Mouse (Mus musculus) bone marrow, adult 2 months (tissue): ENCODE results near the gene H1fx. TPM values are rescaled to one million over a fixed set of nuclear protein-coding genes. Genes with fewer than 3 reads are reported as not detected.
A peak's percentile ranks its signal among the peaks of the same experiment; 100 is the strongest.

ENCODE experiments used
- H3K27ac ChIP-seq: fragments of 200-500 bp; 2 replicates; pipeline ENCODE4 v1.5.1; 2012; ENCODE audit warnings: low read depth, mild to moderate bottlenecking, control low read depth, inconsistent platforms, low read length; ENCODE audit not compliant: control insufficient read depth, poor library complexity, insufficient read depth
- H3K4me1 ChIP-seq: fragments of 200-500 bp; 2 replicates; pipeline ENCODE4 v1.6.1; 2011; ENCODE audit warnings: low read length; ENCODE audit not compliant: control insufficient read depth, insufficient read depth
- H3K4me3 ChIP-seq: fragments of 200-500 bp; replicated peaks from 2 replicates; pipeline ENCODE3; 2011; ENCODE audit warnings: mild to moderate bottlenecking, low read depth, low read length, control low read depth; ENCODE audit not compliant: control insufficient read depth
- CTCF ChIP-seq: fragments of 200-500 bp; IDR thresholded peaks from 2 replicates; pipeline ENCODE4 v1.5.1; 2011; ENCODE audit warnings: low read length, control low read depth; ENCODE audit not compliant: control insufficient read depth, insufficient read depth
- POLR2A ChIP-seq: fragments of 200-500 bp; IDR thresholded peaks from 2 replicates; pipeline ENCODE4 v1.6.1; 2011; ENCODE audit warnings: low read depth, mild to moderate bottlenecking, control low read depth, low read length, borderline replicate concordance; ENCODE audit not compliant: control insufficient read depth
- WGBS: fragments of 180-500 bp; shearing (Covaris S2); methylation state at CpG from one replicate; pipeline ENCODE4 v1.1.7; 2018; 5-methylcytosine and 5-hydroxymethylcytosine counted together
- polyA plus RNA-seq: library from polyadenylated mRNA; stranded (reverse); fragments of >200 nt; gene quantifications from 2 replicates; pipeline ENCODE4 v1.2.4, GENCODE M21; 2011; ENCODE audit warnings: low replicate concordance; ENCODE audit not compliant: missing spikeins, insufficient read depth, insufficient read length

H1fx gene
- polyA plus RNA-seq = 4.6 and 4.8 TPM in 2 replicates

DNA sequence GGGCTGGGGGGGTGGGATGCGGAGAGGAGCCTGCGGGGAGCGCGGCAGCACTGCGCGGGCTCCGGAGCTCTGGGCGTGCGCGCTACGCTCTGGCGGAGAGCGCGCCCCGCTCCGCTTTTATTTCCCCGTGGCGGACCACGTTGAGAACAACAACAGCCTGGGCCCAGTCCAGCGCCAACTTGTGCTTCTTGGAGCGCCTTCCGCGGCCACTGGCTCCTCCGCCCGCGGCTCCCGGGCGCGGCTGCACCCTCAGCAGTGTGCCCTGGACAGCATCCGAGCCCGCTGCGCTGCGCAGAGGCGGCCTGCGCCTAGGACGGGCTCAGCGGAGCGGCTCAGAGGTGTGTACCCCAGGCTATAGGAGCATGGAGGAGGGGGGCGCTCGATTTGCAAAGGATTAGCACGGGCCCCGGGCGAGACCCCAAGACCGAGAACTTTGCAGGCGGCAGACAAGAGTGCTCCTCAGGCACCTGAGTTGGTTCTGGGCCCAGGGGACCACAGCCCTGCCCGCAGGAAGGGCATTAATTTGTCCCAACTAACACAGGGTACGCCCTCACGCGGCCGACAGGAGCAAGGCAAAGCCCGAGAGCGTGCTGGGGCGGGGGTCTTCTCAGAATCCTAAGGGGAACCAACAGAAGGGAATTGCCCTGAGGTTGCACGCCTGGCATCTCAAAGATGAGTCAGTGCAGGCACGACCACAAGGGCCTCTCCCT is at the start of gene H1fx:
TSS of gene H1fx (minus strand) at position 91 of the 710 bp plus-strand sequence.
- under 1% methylated on average over 48 of the region's 55 CpGs for WGBS
- TF ChIP-seq POLR2A (no peak), CTCF (no peak)
- peak within 1 kb of the TSS; percentile 45 for H3K4me3 ChIP-seq
- H3K4me1 ChIP-seq = no peaks in the 10 kb centered on the region
- H3K27ac ChIP-seq = no peak within 1 kb of the TSS; the same call in 1 of the 2 replicates

DNA sequence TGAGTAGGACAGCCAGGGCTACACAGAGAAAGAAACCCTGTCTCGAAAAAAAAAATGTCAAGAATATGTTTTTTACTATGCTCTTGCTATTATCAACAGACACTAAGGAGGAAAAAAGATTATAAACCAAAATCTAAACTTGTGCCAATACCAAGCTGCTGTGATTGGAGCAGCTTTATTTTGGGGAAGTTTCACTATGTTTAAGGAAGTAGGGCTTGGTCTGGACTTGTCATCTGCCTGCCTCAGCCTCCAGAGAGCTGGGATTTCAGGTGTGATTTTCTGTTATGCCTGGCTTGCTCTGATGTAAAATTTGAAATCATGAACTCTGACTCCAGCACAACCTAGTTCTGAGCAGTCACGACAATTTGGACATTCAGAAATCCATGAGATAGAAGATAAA is 49.0 kb upstream of the H1fx start:
- no peak for TF ChIP-seq CTCF
- no peak for TF ChIP-seq POLR2A
- Histone ChIP-seq H3K4me3 (no peak overlapping the region), H3K27ac (no peak overlapping the region), H3K4me1 (no peaks in the 10 kb centered on the region; the same call in none of the 2 replicates)
- WGBS = 80% methylated on average over 2 of the region's 2 CpGs

DNA sequence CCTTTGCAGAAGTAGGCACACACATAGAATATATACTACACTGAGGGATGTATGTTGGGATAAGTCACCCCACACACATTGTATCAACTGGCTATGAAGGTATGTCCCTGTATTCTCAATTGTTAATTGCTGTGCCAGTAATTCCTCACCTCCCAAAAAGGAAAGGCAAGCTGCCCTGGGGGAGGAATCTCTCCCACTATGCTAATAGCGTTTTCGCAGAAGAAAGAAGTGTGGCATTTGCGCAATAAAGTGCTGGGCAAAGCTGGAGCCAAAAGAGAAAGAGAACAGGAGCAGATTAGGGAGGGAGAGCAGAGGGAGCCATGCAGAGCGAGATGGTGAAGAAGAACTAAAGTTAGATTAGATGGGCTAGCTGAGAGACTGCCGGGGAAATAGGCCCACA is 46.0 kb upstream of the H1fx start:
- H3K4me3 ChIP-seq = no peak overlapping the region
- H3K27ac ChIP-seq = no peak overlapping the region
- no peaks in the 10 kb centered on the region; the same call in 1 of the 2 replicates for H3K4me1 ChIP-seq
- TF ChIP-seq POLR2A (no peak), CTCF (no peak)
- 56% methylated on average over 5 of the region's 5 CpGs for WGBS

- TF ChIP-seq CTCF (no peak), POLR2A (no peak)
- Histone ChIP-seq H3K4me1 (no peaks in the 10 kb centered on the region; the same call in 1 of the 2 replicates), H3K4me3 (no peak overlapping the region), H3K27ac (no peak overlapping the region)
- 91% methylated on average over 10 of the region's 10 CpGs for WGBS
Measured at GRCm38 (mm10) chr6:88023316-88023890, 42.0 kb upstream of the H1fx start.

GRCm38 (mm10) chr6:88019154-88019553 is 37.7 kb upstream of the H1fx start:
- Histone ChIP-seq H3K4me1 (no peaks in the 10 kb centered on the region; the same call in 1 of the 2 replicates), H3K27ac (no peak overlapping the region), H3K4me3 (no peak overlapping the region)
- 65% methylated on average over 2 of the region's 2 CpGs for WGBS
- no peak for TF ChIP-seq CTCF
- TF ChIP-seq POLR2A = no peak

- 75% methylated on average over 4 of the region's 4 CpGs for WGBS
- no peak for TF ChIP-seq CTCF
- no peak for TF ChIP-seq POLR2A
- no peak overlapping the region for H3K27ac ChIP-seq
- no peaks in the 10 kb centered on the region; the same call in 1 of the 2 replicates for H3K4me1 ChIP-seq
- no peak overlapping the region for H3K4me3 ChIP-seq
Measured at GRCm38 (mm10) chr6:88017821-88018220, 36.4 kb upstream of the H1fx start.

DNA sequence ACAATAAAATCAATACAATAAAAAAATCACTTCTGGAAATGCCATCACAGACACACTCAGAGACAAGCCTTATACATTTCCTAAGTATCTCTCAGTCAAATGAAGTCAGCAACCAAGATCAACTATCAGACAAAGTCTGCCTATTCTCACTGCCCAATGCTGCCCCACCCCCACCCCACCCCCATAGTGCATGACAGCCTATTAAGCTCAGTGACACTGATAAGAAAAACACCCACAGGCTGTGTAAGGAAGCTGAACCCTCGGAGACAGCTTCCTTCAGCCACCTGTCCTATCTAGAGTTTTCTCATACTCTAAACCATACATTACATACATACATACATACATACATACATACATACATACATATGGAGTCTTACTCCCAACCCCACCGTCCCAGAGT is 34.4 kb upstream of the H1fx start:
- no peak overlapping the region for H3K27ac ChIP-seq

DNA sequence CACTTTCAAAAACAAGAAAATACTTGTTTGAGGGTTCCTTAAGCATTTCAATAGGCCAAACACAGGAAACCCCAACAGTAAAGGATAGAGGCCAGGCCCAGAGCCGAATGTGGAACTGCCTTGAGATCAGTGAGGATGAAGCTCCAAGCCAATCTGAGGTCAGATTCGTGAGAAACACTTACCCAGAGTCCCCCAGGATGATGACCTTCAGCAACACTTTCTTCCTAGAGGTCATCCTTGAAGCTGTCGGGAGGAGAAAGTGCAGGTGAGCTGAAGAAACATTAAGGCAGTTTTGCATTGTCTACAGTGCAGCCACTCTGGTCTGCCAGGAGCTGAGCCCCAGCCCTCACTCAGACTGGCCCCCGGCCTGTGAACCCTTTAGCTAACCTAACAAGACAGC is 32.0 kb upstream of the H1fx start:
- no peaks in the 10 kb centered on the region; the same call in 1 of the 2 replicates for H3K4me1 ChIP-seq

More for the DNA sequence above, 34.4 kb upstream of the H1fx start:
- H3K4me3 ChIP-seq = no peak overlapping the region
- H3K4me1 ChIP-seq = no peaks in the 10 kb centered on the region; the same call in 1 of the 2 replicates
- TF ChIP-seq CTCF (no peak), POLR2A (no peak)
- 61% methylated on average over 2 of the region's 2 CpGs for WGBS

More for the DNA sequence above, 32.0 kb upstream of the H1fx start:
- Histone ChIP-seq H3K4me3 (no peak overlapping the region), H3K27ac (no peak overlapping the region)
- TF ChIP-seq POLR2A = no peak
- 78% methylated on average over 4 of the region's 4 CpGs for WGBS
